Mouse (Mus musculus) right cerebral cortex, postnatal 10 days (tissue): ENCODE data around the gene Prmt2.

ENCODE experiments used
- DNase-seq, 2 experiments: peaks; one replicate each; pipeline ENCODE4 v3.0.0; 2021; ENCODE audit warnings: low spot score in 2 of 2

The Prmt2 gene

DNA sequence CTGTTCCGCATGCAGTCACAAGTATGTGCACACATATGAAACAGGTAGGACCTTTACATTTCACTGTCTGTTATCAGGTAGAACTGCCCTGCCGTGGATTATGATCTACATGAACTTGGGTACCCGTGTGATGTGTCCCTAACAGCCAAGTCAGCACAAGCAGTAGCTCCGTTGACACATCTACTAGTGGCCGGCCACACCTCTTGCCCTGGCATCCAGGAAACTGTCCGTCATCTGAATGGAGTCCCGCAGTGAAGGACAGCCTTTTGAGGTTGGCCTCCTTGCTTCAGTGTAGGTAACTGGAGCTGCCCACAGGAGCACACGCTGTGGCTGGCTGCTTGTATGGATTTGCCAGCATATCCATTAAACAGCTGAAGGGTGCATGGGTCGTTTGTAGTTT is 19.4 kb downstream of the Prmt2 start:
- DNase-seq: peak; percentile 7 to 18

DNA sequence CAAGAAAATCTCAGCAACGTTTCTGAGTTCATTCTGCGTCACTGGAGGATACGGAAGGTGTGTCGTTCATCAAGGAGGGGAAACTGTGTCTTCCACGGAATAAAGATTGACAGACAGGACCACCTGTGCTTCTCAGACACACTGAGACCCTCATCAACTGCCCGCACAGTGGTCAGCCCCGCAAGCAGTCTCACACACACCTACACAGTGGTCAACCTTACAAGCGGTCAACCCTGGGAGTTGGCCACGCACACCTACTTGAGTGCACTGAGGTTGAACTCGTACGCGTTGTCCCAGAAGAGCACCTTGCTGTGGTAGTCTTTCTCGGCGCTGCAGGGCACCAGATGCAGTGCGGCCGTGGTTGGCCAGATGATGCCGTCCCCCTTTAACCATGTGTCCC is 20.6 kb downstream of the Prmt2 start:
- DNase-seq: peak; percentile 14 to 22

DNA sequence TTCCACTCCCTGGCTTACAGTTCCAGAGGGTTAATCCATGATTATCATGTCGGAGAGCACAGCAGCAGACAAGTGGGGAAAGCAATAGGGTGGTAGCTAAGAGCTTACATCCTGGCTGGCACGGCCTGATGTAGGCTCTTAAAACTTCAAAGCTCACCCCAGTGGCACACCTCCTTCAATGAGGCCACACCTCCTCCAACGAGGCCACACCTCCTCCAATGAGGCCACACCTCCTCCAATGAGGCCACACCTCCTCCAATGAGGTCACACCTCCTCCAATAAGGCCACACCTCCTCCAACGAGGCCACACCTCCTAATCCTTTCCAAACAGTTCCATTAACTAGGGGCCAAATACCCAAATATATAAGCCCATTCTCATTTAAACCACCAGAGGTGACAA is 23.5 kb downstream of the Prmt2 start:
- peak; percentile 17 for DNase-seq

DNA sequence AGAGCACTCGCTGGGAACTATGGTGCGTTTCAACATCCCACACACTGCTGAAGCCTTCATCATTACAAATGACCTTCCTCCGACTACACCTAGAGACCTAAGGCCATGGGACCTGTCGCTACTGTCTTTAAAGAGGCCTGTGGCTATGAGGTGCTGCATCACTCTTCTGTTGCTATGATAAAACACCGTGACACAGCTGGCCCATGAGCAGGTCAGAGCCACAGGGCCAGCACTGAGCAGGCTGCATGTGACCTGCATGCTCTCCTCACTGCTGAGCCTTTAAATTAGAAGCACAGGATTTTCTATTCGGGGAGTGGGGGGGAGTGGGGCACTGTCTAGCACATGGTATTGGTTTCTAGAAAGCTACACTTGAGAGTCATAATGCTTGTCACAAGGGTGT is 25.5 kb downstream of the Prmt2 start:
- peak; percentile 17 to 20 for DNase-seq

DNA sequence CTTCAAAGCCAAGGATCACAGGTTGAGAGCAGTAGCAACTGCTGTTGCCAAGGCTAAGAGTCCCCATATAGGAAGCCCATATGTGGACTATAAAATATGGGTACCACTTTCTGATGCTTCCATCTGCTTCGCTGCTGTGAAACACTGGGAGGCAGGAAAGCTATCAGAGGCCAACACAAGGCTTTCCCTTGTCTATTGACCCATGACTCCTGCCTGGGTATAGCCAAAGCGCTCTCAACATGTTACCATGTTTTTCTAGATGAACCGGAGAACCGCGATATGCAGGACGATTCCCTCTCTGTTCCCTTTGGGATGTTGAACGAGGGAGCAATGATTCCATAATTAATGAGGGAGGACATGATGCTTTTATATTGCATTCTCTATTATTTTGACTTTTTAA is 26.9 kb downstream of the Prmt2 start:
- no peak for DNase-seq

DNA sequence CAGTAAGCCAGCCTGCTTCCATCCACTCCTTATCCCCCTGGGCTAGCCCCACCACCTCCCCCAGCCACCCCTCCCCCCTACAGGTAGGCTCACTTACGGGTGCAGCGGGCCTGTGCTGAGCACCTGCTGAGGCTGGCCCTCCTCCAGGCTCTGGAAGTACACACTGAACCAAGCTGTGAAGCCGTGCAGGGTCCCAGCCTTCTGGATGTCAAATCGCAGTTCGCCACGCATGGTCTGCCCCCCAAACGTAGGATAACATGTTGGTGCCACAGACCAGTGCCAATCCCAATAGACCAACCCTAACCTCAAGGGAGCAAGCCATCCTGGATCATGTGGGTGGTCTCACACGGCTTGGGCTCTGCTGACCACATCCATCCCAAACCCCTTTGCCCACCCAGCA is 28.4 kb downstream of the Prmt2 start:
- DNase-seq: peak in 1 of 2 experiments; percentile 22

DNA sequence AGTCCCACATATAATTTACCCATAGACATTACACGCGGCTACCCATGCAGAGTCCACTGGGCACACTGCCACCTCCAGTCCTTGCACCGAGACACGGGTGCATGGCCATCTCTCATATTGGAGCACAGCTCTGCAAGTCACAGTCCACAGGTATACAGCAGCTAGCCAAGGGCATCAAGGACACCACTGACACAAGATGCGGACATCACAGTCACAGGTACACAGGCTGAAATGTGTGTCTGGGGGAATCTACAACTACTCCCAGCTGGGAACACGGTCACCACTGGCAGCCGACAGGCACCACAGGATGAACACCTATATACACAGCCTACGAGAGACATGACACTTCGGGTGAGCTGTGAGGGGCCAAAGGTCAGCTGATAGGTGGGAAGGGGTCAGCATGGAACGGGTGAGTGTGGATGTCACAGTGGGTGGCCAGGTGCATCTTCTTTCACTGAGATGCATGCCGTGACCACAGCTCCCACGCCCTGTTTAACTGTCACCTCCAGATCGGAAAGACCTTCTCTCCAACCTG is 30.3 kb downstream of the Prmt2 start:
- DNase-seq: peak; percentile 18 to 27

DNA sequence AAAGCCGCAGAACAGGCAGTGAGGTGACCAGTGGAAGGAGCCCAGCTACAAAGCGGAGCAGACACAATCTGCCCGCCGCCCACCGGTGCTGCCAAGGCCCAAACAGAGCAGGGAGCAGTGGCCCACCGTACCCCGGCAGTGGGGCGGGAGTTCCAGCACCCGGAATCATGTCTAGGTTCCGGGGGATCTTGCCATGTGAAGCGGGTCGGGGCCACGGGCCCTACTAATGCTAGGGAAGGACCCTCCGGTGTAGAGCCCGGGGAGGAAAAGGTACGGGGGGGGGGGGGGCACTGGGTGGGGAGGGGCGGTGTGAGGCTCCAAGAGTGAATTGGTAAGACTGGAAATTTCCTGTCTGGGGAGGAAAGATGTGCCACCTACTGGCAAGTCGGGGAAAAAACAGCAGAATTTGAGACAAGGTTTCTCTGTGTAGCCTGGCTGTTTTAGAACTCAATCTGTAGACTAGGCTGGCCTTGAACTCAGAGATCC is 33.8 kb downstream of the Prmt2 start:
- DNase-seq: peak in 1 of 2 experiments; percentile 67

DNA sequence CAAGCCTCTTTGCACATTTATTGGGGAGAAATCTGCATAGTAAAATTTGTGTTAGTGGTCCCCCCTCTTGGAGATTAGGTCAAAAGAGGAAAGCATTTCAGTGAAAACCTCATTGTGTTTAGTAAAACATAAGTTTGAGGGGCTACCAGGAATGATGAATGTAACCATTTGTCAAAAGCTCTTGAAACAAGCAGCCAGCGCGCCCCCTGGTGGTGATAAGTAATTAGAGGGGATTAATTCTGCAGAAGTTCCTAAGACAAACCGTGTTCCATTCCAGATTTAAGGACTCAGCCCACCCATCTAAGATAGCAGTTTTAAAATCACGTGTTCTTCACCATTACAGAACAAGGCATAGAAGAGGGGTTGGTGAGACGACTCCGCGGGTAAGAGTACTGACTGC is 35.7 kb downstream of the Prmt2 start:
- peak; percentile 84 to 89 for DNase-seq

DNA sequence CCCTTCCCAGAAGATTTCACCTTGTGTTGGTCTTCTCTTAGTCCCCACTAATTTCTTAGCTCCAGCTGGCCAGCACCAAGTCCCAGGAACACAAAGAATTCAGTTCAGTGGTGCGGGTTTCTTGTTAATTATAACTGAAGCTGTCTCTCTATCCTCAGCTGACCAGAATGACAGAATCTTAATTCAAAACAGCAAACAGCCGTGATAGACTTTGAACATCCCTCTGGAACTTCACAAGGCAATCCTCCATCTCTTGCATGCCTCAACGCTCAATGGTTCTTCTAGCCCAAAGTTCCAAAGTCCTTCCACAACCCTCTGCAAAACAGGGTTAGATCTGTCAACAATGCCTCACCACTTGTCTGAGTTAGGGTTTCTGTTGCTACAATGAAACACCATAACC is 36.2 kb downstream of the Prmt2 start:
- DNase-seq: no peak

DNA sequence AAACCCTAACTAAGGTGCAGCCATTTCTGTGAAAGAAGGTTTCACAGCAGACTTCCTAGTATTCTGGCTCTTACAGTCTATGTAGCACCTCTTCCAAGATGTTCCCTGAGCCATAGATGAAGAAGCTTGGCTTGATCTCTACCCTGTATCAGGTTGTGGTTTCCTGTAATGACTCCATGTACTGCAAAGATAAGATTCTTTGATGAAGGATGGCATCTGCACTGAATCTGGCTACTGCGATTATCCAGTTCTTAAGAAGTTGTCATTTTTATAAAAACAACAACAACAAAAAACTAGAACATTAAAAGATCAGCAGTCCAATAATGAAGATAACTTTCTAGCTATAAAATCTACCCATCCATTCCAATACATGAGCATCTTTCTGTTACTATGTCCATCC is 49.7 kb downstream of the Prmt2 start:
- no peak for DNase-seq

DNA sequence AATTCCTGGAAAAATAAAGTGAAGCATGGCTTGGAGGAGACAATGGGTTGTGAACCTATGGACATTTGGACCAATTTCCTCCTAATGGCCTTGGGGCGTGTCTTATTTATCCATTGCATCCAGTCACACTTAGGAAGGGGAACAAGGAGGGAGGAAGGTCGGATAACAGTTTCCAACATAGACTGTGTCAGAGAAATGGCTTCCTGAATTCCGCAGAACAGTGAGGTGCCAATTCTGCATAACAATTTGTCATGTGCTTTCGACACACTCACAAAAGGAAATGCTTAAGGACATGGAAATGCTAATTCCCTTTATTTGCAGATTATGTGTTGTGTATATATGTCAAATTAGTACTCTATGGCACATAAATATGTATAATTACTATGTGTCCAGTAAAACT is 52.4 kb downstream of the Prmt2 start:
- no peak for DNase-seq

DNA sequence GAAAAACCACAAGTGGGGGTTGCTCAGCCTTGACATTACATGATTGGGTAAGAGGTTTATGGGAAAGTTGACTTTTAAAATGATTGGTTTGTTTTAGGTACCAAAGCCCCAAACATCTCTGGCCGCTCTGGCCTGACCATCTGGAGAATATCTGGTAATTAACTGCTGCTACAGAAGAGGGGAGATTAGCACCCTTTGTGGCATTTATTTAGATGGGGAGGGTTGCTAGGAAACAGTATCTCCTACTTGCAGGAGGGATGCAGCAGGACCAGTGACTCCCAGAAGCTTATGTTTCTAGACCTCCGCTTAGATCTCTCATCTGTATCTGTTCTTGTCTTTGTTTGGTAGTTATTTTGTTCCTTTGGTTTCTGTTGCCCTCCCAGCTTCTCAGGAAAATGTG is 62.8 kb downstream of the Prmt2 start:
- no peak for DNase-seq

DNA sequence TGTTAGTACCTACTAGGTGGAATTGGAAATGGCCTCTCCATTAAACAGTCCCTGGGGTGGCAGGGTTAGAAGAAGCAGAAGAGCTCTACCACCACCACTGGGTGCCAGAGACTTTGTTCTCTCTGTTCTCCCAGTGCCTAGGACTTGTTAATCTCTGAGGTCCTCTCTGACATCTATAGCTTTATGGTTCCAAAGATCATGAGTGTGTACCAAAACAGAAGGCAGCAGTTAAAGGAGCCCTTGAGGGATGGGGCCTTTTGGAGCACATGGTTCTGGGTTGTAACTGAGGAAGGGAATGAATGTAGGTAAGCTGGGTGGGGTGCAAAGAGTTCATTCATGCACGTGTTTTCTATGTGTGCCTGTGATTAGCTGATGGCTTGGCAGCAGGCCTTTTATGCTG is 79.7 kb downstream of the Prmt2 start:
- no peak for DNase-seq

DNA sequence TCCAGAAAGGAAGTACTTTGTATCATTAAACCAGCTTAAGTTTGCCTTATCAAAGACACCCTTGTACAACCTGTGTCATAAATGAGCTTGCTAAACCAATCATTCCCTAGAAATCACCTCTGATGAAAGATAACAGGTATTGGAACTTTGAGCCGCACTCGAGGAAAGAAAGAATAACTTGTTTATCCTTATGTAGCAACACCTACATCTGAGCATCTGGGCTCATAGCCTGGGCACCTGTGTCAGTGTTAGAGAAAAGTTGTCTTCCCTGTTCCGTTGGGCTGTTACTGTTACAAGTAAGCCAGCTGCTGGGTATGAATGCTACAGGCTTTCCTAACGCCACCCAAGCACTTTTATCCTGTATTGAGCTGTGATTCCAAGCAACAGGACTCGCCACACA is 80.1 kb downstream of the Prmt2 start:
- no peak for DNase-seq
